Mouse (Mus musculus): ENCODE measurements at regions not wholly inside any gene's neighbourhood (a gene's known extent, or its start where the extent isn't known, plus 50 kb on each side); places are given as distances from the start of the nearest gene placed in this dataset.

DNA sequence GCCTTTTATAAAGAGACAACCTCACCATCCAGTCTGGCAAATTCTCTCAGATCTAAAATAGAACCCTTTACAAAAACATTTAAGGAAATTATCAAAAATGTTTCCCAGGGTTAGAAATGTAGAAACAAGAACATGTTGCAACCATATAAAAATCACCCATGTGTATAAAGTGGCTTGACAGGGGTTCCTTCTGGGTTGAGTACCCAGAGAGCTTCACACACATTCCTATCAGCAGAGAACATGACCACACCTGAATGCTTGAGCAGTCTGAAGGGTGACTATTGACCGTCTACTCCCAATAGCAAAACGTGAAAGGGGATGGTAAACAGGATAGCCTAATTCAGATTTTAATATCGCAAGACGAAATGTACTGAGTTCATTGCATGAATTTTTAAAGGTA lies 57.8 kb upstream of the Zfand5 start:
- no peak for DNase-seq (ENCODE audit: extremely low read depth, low read depth)

DNA sequence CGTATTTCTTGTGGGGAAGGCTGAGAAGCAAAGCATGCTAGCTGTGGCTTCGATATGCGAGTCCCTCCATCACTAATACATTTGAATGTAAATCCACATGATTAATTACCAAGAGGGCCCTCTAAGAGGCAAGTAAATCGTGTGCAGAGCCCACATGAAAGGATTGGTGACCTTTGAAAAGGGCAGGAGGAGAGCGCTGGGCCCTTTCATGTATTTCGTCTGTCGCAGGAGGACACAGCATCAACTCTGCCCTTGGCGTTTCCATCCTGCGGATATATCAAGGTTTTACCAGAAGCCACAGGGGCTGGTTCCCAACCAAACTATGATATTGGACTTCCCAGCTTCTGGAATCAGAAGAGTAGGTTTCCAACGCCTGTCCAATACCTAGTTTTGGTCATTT lies 78.6 kb upstream of the Zfand5 start:
- no peak for DNase-seq (ENCODE audit: extremely low read depth, low read depth)

DNA sequence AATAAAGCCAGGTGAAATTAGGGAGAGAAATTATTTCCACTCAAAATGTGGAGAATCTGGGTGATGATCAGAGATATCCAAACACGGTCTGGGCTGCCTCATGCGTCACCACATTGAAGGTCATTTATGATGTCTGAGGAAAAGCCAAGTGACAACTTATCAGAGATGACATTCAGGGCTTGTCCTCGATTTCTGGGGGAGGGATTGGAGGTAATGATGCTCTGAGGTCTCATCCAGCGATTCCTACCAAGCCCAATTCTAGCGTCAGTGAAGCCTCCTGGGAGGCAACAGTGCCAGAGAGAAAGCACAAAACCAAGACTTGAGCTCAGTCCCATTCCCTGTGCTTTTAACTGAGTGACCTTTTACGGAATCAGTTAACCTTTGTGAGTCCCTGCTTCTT lies 79.5 kb upstream of the Zfand5 start:
- no peak for DNase-seq (ENCODE audit: extremely low read depth, low read depth)

DNA sequence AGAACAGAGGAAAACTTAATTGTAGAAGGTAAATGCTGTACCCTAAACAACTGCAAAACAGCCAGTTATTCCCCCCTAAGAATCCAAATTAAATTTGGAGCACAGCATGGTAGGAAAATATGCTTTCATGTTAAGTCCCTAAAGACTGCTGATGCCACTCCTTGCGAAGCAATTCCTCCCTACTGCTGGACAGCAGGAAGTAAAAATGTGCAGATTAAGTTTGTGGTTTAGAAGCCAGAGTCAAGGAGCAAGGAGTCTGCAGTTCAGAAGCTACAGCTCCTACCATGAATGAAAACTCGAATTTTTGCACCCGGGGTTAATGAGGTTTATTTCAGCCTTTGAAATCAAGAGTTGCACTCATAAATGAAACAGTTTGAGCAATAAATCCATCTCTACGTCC lies 82.9 kb upstream of the Zfand5 start:
- no peak for DNase-seq (ENCODE audit: extremely low read depth, low read depth)

DNA sequence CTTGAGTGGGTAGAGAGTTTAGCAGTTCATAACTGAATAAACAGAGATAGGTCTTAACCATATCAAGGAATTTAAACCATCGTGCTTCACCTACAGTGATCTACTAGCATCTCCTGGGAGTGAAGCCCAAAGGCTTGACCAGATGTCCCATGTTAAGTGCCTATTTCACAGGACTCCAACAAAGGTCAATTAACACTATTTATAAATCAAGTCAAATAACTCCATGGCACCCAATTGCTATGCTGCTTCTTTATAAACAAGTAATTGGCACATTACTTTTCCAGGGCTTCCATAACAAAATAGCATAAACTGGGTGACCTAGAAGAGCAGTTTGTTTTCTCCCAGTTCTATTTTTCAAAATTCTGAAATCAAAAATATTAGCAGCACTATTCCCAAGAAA lies 85.4 kb upstream of the Zfand5 start:
- no peak for DNase-seq (ENCODE audit: extremely low read depth, low read depth)

DNA sequence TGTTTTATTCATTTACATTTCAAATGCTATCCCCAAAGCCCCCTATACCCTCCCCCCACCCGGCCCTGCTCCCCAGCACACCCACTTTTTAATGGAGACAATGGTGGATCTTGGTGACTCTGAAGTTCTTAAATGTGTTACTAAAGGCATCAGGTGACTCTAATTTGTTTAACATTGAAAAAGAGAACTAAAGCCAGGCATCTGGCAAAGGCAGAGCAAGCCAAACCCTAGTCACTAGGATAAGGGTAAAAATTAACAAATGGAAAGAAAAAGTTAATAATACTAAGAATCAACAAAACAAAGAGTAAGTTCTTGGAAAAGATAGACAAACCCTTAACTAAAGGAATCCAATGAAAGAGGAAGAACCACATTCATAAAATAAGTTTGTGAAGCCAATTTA lies 86.1 kb upstream of the Zfand5 start:
- DNase-seq (ENCODE audit: extremely low read depth, low read depth), result no peak

DNA sequence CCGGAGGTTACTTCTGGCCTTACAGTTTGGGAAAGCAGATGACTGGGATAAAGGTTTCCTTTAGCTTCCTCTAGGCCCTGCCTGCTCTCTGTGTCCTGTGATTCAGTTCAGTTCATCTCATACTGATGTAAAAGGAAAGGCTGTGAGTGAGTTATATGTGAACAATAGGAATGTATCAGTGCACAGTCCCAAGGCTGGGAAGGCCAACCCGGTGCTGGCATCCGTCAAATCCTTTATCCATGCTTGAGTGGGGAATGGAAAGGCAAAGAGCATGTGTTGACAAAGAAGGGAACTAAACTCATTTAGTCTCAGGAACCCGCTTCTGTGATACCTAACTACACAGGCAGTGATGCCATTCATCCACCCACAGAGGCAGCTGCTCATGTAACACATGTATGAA lies 89.0 kb upstream of the Zfand5 start:
- no peak for DNase-seq (ENCODE audit: extremely low read depth, low read depth)

DNA sequence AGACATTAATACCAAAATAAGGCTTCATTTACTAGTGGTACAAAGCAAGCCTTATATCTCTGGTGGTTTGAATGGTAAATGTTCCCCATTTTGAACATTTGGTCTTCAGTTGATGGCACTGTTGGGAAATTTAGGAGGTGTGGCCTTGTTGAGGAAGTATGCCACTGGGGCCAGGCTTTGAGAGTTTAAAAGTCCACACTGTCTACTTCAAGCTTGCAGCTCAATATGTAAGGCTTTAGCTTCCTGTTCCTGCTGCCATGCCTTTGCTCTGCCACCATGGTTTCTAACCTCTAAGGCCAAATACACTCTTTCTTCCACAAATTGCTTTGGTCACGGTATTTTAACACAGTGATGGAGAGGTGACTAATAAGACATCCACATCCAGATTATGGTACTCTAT lies 92.2 kb upstream of the Zfand5 start:
- peak; percentile 12 for DNase-seq (ENCODE audit: extremely low read depth, low read depth)

DNA sequence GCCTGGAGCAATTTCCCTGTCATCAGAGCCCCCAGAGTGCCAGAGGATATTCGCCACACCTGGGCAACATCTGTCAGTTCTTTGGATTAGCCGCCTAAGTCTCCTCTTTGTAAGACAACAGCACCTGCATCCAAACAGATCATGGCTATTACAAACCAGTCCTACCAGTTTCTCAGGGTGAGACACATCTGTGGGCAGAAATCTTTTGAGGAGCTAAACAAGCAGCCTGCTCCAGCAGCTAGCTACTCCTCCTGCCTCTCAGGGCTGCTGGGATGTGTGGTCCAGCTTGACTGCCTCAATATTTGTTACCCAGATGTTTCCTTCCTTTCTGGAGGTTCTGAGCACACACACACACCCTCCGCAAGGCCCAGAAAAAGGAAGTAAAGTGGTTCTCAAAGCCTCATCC lies 96.6 kb upstream of the Zfand5 start:
- peak; percentile 8 for DNase-seq (ENCODE audit: extremely low read depth, low read depth)

DNA sequence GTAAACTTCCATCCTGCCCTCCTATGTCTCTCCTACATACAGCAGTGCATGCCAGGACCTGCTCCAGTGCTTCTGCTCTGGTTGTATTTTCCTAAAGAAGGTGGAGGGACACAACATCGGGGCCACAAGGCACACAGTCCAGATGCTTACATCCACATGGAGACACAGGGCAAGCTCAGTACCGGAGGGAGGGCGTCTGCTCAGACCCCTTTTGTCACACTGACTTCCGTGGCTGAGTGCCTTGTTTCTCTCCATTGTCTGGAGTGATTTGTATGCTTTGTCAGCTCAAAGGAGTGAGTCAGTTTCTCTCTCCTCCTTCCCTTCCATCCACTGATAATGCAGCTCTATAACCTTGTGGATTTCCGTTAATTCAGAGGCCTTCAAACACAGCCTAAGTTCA lies 97.4 kb upstream of the Zfand5 start:
- DNase-seq (ENCODE audit: extremely low read depth, low read depth), result no peak

DNA sequence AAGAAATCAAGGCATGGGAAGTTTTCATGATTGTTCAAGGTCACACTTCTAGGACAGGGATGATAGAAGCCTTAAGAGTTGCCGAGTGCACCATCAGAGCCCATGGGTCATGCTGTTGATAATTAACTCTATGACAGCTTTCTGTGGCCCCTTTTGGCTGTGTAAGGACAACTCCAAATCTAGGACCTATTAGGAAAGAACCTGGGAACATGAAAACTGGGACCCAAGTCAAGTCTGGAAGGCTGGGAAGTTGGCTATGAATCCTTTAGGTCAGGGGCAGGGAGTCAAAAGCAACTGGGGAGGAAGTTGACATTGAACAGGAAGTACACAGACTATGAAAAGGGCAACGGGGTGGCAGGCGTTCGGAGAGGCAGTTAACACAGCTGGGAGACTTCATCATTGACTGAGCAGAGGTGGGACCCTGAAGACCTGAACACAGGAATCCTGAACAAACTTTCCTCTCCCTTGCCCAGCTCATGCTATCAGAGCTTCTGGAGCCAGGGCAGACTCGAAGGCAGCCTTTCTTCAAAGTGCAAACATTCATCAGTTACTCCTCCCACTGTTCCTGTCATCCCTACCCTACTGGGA lies 98.1 kb upstream of the Zfand5 start:
- no peak for DNase-seq (ENCODE audit: extremely low read depth, low read depth)

DNA sequence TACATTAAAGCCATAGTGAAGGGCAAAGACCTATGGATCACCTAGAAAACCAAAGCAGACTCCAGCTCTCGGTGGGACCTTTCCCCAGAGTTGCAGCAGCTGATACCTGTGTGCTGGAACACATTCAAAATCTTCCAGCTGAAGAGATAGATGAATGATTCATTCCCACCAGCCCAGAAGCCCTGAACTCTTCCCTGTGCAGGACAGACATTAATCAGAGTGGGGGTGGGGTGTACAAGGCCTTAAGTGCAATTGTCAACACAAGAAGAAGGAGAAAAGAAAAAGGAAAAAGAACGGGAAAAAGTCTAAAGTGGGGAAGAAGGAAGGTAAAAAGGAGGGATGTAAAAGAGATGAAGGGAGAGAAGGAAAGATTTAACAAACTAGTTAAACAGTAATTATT lies 100.9 kb upstream of the Zfand5 start:
- DNase-seq (ENCODE audit: extremely low read depth, low read depth), result no peak

DNA sequence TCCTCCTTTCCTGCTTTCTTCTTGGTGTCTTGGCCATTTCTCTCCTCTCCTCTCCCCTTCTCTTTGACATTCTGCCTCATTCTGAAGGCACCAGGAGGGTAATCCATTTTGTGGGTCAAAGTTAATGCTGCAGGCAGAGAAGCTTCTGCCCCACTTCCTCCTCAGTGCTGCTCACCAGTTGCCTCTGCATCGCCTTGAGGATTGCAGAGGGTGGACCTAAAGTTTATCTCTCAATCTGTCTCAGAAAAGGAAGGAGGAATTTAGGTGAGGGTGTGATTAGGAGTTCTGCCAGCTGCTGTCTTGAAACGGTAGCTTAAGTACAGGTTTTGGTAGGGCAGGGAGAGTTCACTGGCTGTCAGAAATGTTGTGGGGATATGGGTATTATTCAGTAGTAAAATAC lies 101.3 kb upstream of the Zfand5 start:
- DNase-seq (ENCODE audit: extremely low read depth, low read depth), result peak; percentile 7

DNA sequence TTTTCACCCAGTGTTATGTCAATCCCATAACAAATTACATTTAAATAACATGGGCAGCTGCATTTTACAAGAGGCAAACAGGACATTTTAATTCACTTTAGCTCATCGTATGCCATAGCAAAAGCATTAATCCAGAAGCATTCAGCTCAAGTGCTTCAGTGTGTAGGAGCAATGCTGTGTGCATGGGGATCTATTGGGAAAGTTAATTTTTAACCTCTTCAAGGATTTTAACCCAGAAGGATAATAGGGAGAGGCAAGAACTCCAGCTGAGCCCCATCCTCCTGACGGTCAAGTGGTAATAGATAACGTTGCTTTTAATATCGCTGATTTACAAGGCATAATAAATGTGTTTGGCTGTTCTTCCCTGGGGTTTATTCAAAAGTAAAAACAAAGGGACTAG lies 105.1 kb upstream of the Zfand5 start:
- no peak for DNase-seq (ENCODE audit: extremely low read depth, low read depth)

DNA sequence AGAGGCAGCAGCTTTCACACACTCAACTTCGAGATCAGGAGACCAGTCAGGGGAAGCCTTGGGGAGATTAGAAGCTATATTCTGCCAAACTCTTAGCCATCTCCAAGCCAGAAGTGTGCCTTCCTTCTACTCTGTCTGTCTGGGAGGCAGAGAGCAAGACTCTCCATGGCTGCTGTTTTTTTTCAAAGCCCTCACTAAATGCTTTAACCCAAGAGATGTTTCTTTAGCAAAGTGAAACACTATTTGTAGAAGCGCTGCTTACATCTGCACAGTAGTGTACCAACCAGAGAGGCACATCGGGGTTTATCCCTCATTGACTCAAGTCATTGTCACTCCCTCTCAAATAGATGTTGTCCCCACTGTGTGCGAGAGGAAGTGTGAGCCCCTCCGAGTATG lies 105.6 kb upstream of the Zfand5 start:
- DNase-seq (ENCODE audit: extremely low read depth, low read depth), result no peak

DNA sequence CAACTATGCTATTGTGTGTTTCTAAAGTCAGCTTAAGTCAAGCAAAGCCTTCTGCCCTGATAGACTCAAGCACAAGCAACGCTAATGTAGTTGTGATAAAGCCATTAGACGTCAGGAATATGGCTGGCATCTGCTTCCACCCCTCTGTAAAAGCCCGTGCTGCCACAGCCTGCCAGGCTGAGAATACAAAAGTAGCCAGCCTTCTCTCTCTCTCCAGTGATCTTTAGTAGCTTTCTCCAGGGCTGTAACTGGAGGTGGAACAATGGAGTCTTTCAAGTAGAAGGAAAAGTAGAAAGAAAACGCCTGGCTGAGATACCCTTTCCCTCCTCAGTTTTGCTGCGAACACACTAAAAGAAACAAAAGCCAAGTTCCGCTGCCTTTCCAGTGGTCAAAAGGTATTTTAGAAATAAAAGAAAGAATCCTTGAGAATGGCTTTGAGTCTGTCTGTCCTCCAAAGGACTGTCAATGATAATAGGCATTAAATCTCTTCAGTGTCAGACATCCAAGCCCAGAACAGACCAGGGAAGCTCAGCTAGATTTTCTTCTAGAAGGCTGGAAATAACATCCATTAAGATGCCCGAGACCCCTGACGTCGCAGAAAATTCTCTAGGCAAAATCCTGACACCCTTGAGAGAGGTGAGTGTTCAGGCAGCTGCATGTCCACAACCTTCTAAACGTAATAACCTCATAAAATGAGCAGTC lies 106.2 kb upstream of the Zfand5 start:
- DNase-seq (ENCODE audit: extremely low read depth, low read depth), result no peak

DNA sequence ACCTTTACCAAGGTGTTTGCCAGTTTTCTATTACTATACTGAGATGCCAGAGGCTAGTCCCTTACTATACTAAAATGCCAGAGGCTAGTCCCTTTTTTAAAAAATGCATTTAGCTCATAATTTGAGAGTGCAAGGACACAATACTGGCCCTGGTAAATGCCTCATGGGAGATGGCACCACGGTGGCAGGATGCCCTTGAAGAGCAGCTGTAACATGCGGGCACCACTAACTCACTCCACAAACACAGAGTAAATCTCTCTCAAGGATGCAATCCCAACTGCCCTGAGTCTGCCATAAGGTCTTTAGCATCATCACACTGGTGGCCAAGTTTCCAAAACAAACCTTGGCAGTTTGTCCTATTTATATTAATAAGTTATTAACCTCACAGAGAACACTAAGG lies 108.1 kb upstream of the Zfand5 start:
- DNase-seq (ENCODE audit: extremely low read depth, low read depth), result no peak

DNA sequence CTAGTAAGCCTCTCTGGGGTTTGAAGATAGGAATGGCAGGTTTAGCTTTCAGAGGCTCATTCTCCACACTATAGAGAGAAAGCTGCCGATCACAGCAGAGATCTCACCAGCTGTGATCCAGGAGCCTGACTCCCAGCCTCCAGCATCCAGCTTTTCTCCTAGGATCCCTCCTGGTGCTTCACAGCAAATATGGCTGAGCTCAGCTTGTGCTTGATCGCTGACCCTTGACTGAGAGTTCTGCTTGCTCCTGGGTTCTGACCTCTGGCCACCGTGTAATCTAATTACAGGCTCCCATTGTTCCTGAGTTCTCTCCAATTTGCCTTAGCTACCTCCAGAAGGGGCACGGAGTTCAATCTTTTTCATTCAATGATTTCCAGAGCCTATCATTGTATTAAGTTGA lies 111.1 kb upstream of the Zfand5 start:
- DNase-seq (ENCODE audit: extremely low read depth, low read depth), result no peak

DNA sequence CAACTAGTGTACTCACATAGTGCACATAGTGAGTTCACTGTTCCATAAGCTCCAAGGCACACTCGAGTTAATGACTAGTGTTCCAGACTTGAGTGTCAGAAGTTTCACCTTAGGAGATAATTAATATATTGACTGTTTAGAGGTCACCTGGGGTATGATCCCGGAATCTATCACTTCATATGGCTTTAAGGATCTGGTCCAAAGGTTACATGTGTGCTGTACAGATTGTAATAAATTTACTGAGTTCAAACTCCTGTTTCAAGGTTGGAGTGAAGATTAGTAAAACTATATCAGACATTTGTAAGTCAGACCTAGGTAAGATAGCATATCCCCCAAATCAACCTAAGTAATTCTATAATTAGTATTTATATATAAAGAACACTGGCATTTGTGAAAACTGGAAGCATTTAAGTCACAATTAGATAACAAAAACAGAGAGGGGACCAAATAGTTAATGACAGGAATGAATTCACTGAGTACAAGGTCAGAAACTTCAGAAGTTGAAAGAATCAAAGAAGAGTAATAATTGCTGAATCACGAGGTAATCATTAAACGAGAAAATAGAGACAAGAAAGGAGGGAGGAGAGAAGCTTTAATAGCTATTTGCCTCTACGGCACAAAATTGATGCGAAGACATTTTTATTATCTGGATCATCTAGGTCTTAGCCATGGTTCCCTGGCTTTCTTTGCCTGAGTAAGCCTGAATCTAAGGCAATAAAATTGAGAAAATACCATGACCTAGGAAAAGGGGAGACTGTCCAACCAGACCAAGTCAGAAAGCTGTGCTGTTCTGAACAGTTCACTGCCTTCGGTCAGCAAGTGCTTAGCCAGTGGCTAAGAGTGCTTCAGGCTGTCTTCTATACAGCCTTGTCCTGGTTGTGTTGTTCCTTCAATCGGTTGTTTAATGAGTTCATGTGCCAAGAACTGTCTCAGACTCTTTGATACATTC lies 112.6 kb upstream of the Zfand5 start:
- no peak for DNase-seq (ENCODE audit: extremely low read depth, low read depth)

DNA sequence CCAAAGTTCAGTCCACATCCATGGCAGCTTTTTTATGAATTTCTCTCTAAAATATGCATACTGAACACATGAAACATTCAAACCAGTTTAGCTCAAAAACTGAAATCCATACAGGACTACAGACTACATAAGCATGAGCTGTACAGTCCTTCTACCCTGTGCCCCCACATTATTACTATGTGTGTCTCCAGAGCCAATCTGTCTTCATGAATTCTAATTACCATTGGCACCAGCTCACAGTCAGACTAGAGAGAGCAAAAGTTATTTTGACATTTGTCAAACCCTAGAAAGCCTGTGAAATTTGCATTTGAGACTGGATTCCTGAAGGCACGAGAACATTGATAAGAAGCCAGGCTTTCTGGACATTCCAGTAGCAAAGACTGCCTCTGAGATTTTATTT lies 117.9 kb upstream of the Zfand5 start:
- no peak for DNase-seq (ENCODE audit: extremely low read depth, low read depth)

DNA sequence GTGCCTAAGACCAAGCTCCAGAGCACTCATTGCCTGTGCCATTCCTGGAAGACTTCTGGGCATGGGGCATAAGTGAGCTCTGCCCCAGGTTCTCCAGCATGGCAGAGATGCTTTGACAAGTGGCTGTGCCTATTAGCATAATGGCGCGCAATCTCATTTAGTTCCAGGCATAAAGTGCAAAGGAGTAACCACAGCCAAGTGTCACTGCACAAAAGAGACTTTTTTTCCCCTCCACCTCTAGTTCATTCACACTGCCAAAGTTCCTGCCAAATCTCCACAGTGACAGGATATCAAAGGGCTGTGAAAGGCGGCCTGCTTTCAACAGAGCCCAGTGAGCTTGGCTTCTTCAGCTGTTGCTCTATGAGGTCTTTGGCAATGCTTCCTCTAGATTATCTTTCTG lies 120.1 kb upstream of the Zfand5 start:
- DNase-seq (ENCODE audit: extremely low read depth, low read depth), result no peak

DNA sequence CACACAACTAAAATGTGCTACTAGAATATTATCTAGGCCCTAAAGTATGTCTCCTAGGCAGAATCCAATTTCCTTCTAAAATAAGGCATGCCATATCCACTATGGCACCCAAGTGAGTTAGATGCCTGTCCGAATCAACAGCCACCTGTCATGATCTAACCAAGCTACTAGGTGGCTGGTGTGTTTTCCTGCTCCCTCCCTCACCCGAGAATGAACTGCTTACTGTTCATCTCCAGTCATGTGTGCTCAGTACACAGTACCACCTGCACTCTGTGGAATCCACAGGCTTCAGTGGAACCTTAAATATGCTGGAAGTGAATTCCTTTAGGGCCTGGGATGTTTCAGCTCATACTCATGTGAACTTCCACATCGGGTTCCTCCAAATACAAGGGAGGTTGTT lies 121.2 kb upstream of the Zfand5 start:
- DNase-seq (ENCODE audit: extremely low read depth, low read depth), result no peak

DNA sequence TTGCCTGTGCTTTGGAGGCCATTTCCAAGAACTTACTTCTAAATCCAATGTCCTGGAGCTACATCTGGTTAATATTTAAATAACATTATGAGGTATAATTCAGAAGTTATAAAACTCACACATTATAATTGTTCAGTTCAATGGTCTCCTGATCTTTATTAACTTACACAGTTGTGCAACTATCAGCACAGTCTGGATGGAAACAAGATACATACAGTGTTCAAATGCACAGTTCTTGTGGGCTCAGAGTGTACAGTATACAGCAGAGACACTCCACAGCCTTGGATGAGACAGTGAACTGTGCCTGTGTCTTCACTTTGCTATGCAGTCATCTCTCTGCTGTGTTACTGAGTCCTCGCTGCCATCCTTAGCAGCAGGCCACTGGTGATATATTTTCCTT lies 121.8 kb upstream of the Zfand5 start:
- DNase-seq (ENCODE audit: extremely low read depth, low read depth), result no peak
